Mouse (Mus musculus): ENCODE data around the gene Ucp3. TPM values are rescaled to one million over a fixed set of nuclear protein-coding genes. Genes with fewer than 3 reads are reported as not detected.

The Ucp3 gene
- total RNA-seq, 2 experiments from 2014 or later, result 141 to 174 TPM

DNA sequence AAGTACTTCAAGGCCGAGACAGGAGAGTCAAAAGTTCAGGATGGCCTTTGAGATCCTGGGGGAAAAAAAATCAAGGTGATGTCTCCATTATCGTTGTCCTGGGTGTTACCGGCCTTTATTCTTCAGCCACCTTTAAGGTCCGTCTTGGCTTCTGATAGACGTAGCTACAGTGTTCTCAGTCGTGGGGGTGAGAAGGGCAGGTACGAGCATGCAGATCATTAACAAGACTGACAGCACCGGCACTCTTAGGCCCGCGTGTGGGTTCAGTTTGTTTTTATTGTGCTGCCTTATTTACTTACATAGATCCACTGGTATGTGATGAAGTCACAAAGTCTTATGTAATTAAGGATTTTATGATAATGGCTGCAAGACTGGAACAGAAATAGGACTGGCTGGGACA, 9.0 kb upstream of the Ucp3 start:
- no peak overlapping the region for H3K4me3 ChIP-seq
- DNase-seq, result no peak
- no peak for TF ChIP-seq CTCF (IDR thresholded peaks at IDR 0.05)
- intact Hi-C loops (cut with DNase I), result no loop called here
- H3K27ac ChIP-seq, result peak overlapping the region; percentile 52

DNA sequence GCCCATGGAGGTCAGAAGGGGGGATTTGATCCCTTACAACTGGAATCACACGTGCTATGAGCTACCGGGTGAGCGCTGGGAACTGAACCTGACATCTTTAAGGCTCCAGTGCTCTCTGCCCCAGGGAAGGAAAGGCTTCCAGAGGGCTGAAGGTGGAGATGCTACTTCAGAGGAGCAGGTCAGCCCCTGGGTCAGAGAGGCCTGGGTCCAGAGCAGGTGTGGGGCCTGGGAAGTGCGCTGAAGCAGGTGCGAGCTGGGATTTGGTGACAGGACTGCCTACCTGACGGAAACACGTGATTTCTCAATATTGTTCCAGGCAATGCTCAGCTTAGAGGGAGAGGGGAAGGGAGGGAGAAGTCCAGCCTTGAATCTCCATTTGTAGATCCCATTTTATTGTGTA, 8.5 kb upstream of the Ucp3 start:
- Histone ChIP-seq H3K27ac (peak overlapping the region; percentile 97), H3K4me3 (no peak overlapping the region)
- no peak for DNase-seq
- TF ChIP-seq CTCF (IDR thresholded peaks at IDR 0.05), result no peak
- intact Hi-C loops (cut with DNase I), result no loop called here

DNA sequence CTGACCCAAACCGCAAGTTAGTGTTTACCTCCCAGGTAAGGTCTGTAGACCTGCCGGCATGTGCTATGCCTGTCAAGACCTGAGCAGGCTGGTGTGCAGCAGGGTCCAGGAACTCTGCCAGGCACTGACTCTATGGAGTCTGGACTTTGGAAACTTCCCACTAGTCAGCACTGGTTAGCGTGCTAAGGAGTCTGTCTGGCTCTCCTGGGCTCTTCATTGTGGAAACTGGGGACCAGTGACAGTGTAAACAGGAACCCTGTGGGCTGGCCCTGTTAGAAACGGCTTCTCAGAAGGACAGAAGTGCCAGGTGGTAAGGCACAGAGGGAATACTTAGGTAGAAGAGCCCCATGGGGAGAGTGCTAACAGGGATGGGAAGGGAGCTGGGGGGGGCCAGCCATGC, 7.5 kb upstream of the Ucp3 start:
- Histone ChIP-seq H3K27ac (peak overlapping the region; percentile 97), H3K4me3 (peak overlapping the region; percentile 60)
- TF ChIP-seq CTCF (IDR thresholded peaks at IDR 0.05), result no peak
- intact Hi-C loops (cut with DNase I), result loop anchor here (5.0 kb wide), 1 partner anchor 33 kb away; no protein-coding TSS in a partner anchor
- DNase-seq, result peak; percentile 66

DNA sequence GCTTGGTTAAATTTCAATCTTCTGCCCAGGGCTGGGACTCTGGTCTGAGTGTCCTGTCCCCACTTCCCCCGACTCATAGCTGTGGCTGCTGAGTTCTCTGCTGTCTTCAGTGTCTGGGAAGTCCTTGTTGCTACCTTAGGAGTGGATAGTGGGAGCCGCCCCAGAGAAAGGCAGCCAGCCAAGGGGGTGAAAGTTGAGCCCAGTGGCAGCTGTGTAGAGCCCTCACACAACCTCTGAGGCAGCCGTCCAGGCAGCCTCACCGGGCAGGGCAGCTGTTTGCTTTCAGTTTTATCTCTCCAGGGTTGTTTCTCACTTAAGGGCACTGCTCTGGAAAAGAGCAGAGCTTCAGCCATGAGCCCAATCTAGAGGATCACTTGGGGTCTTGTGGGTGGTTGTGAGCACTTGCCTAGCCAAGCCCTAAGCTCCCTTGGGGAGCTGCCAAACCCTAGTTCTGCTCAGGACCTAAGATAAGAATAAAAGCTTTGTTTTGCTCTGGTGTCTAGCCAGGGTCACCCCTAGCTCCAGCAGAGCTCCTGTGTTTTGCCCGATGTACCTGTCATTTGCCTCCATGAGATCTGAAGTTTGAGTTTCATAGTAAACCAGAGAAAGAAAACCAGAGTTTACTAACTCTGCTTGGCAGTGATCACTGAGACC, 7.0 kb upstream of the Ucp3 start:
- intact Hi-C loops (cut with DNase I), result loop anchor here (5.0 kb wide), 1 partner anchor 33 kb away; no protein-coding TSS in a partner anchor
- no peak for TF ChIP-seq CTCF (IDR thresholded peaks at IDR 0.05)
- Histone ChIP-seq H3K27ac (peak overlapping the region; percentile 97), H3K4me3 (peak overlapping the region; percentile 60)
- peak; percentile 96 for DNase-seq

DNA sequence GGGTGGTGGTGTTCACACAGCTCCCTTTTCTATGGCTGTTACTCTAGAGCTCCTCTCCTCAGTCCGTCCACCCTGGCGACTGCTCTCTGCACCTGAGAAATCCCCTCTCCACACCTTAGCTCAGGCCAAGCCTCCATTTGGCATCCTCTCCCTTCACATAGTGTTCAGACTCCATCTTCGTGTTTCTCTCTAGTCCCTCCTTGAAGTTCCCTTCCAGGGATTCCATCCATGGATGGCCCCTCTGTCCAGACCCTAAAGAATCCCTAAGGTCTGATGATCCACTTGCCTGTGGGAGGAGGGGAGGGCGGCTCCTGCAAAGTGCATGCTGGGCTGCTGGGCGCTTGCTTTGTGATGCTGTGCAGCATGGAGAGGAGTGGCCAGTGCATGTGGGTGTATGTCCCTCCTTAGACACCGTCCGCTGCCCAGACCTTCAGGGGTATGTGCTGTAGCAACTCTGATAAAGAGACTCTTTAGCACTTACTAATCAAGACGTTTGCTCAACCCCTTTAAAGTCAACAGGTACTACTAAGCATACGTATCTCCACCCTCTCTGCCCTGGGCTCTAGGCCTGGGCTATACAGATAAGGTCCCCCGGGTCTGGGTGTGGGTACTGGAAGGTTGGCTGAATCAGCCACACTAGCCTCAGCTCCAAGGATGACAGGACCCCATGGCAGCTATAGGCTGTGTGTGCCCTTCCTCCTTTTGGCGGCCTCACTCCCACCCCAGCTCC, 5.8 kb upstream of the Ucp3 start:
- intact Hi-C loops (cut with DNase I), result loop anchor here (5.0 kb wide), 1 partner anchor 35 kb away; no protein-coding TSS in a partner anchor
- Histone ChIP-seq H3K27ac (peak overlapping the region; percentile 97), H3K4me3 (no peak overlapping the region)
- no peak for DNase-seq
- no peak for TF ChIP-seq CTCF (IDR thresholded peaks at IDR 0.05)

DNA sequence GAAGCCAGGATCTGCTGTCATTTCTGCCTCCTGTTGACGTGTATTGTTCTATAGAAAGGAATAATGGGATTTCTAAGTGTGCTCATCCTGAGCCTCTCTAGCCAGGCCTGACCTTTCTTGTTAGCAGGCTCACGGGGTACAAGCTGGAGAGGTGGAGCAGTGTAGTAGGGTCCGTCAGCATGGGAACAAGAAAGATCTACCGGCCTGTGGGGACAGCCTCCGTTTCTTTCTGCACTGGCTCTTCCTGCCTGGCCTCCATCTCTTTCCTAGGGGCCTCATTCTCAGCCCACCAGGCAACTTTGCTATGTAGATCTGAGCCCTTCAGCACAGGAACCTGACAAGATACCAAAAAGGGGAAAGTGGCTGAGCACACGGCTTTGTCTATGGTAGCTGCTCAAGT, 4.0 kb upstream of the Ucp3 start:
- Histone ChIP-seq H3K4me3 (no peak overlapping the region), H3K27ac (peak overlapping the region; percentile 97)
- no peak for DNase-seq
- no peak for TF ChIP-seq CTCF (IDR thresholded peaks at IDR 0.05)
- intact Hi-C loops (cut with DNase I), result loop anchor here (5.0 kb wide), 1 partner anchor 36 kb away; no protein-coding TSS in a partner anchor

DNA sequence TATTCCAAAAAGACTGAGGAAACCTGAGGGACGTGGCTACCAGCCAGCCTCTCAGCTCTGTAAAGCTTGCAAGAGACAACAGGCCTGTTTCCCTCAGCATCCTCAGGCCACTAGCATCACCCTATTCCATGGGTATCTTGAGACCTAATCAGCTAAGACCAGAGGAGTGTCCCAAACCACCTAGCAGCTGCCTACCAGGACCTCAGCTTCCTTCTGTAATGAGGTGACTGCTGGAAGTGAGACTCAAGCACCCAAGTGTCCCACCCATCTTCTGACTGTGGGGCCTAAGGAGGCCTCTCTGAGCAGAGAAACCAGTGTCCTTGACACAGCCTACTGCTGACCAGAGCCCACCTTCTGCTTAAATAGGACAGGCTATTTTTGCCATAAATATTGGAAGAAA, 3.3 kb upstream of the Ucp3 start:
- no peak for TF ChIP-seq CTCF (IDR thresholded peaks at IDR 0.05)
- intact Hi-C loops (cut with DNase I), result loop anchor here (5.0 kb wide), 1 partner anchor 37 kb away; no protein-coding TSS in a partner anchor
- H3K27ac ChIP-seq, result peak overlapping the region; percentile 97
- H3K4me3 ChIP-seq, result no peak overlapping the region
- DNase-seq, result no peak

DNA sequence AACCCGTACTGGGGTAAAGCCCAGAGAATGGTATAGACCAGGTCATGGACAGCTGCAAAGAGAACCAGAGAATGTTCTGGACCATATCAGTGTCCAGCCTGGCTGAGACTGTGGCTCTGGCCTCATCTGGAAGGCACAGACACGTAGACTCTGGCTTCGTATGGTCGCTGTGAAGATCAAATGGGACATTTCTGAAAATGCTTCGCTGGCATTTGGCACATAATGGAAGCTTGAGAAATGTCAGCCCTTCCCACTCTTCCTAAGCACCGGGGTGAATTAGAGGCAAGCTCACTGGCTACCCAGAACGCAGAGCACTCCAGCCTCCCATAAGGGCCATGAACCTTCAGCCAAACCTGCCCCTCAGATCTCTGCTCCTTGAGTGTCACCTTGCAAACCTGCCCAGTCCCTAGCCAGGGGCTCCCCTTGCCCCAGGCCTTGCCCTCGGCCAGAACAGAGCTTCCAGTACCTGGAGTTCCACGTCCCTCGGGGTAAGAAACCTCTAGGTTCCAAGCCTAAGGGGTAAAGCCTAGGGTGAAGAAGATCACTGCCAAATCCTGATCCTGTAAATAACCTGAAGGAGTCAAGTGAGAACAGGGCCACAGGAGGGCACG, 1.9 kb upstream of the Ucp3 start:
- H3K4me3 ChIP-seq, result no peak overlapping the region
- TF ChIP-seq CTCF (IDR thresholded peaks at IDR 0.05), result no peak
- DNase-seq, result peak; percentile 52
- peak overlapping the region; percentile 97 for H3K27ac ChIP-seq
- intact Hi-C loops (cut with DNase I), result no loop called here

DNA sequence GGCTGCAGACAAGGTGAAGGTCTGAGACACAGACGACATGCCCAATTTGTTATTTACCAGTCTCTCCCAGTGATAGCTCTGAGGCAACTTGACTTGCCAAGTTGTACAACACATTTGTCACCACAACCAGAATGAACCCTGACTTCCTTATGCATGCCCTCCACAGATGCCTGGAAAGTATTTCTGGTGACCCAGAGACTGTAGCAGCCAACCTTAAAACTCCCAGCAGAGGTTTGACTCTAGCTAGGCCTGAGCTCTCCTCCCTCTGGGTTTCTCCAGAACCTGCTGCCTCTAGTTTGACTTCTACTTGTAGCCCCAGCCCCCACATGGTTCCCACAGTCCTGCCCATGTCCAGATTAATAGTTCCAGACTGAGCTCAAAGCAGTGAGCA, 1.4 kb upstream of the Ucp3 start:
- DNase-seq, result no peak
- intact Hi-C loops (cut with DNase I), result no loop called here
- Histone ChIP-seq H3K27ac (peak overlapping the region; percentile 97), H3K4me3 (no peak overlapping the region; the same call in 1 of the 2 replicates)
- no peak for TF ChIP-seq CTCF (IDR thresholded peaks at IDR 0.05)

DNA sequence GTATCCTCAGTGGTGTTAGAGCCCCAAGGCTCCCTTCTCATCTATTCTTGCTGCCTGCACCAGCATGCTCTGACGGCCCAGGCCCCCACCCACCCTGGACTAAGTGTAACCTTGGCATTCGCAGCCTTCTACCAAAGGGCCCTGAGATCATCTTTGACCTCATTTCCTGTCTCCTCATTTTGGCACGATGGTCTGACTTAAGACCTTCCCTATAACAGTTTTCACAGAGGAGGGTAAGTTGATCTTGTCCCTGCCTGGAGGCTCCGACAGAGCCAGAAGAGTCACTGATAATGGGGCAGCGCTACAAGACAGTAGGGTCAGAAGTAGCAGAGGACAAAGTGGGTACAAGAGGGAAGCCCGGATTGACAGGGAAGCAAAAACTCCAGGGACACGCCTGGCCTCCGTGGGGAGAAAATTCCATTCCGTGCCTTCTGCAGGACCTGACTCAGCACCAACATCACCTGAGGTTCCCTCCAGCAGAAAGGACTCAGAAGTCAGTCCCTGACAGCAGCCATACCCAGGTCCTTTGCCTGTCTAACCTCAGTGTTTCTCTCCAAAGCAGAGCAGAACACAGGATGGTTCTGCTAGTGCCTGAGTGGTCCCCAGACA, 1.2 kb downstream of the Ucp3 start:
- intact Hi-C loops (cut with DNase I), result no loop called here
- Histone ChIP-seq H3K27ac (peak overlapping the region; percentile 97), H3K4me3 (peak overlapping the region; percentile 79)
- TF ChIP-seq CTCF (IDR thresholded peaks at IDR 0.05), result no peak
- DNase-seq, result no peak

DNA sequence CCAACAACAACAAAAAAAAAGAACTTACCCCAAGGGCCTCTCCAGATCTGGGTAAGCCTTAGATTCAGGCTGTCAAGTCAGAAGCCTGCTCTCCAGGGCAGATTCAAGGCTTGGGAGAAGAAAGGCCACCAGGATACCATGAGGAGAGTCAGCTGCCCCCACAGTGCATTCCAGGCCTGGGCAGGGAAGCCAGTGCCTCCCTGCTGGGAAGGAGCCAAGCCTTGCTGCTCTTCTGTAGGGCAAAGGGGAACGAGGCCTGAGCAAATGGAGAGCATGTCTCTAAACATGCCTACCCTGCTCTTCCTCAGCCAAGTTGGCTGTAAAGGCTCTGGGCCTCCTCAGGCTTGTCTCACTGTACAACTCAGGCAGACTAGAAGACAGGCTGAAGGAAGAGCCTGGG, 1.9 kb downstream of the Ucp3 start:
- intact Hi-C loops (cut with DNase I), result no loop called here
- H3K4me3 ChIP-seq, result peak overlapping the region; percentile 79
- peak; percentile 92 for DNase-seq
- TF ChIP-seq CTCF (IDR thresholded peaks at IDR 0.05), result no peak
- peak overlapping the region; percentile 97 for H3K27ac ChIP-seq

DNA sequence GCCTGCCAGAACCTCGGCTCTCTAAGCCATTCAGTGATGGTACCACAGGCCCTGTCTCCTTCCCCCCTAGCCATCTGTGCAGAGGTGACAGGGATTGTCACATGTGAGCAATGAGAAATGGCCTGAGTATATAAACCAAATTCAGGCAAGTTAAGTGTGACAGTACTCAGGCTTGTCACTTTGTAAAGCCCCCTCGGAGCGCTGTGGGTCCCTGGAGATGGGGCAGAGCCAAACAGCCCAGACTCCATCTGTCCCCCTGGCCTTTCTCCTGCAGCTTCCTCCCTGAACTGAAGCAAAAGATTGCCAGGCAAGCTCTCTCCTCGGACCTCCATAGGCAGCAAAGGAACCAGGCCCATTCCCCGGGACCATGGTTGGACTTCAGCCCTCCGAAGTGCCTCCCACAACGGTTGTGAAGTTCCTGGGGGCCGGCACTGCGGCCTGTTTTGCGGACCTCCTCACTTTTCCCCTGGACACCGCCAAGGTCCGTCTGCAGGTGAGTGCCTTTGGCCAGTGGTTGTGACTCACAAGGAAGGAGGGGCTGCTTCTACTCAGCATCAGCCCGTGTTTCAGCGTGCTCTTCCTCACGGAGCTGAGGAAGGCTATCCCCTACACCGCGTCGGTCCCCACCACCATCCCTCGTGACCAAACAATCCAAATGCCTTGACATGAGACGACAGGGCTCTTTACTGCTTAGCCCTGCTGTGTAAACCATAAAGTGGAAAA, 6.5 kb downstream of the Ucp3 start:
- no peak overlapping the region for H3K4me3 ChIP-seq
- TF ChIP-seq CTCF (IDR thresholded peaks at IDR 0.05), result no peak
- no peak for DNase-seq
- no peak overlapping the region for H3K27ac ChIP-seq
- intact Hi-C loops (cut with DNase I), result no loop called here
